Mouse (Mus musculus) CD4-positive helper T cell, adult 2 months (primary cell): ENCODE measurements around the gene Gm8369.
"Not testable (repeated sequence)": the region's sequence is repeated elsewhere in the genome, so short reads cannot be mapped to it uniquely, and the experiment has no call there.

Source experiments
- DNase-seq: peaks from one replicate; pipeline ENCODE4 v3.0.0-alpha.2; 2012; ENCODE audit warnings: low read depth, missing footprints, low spot score

Gm8369 gene

DNA sequence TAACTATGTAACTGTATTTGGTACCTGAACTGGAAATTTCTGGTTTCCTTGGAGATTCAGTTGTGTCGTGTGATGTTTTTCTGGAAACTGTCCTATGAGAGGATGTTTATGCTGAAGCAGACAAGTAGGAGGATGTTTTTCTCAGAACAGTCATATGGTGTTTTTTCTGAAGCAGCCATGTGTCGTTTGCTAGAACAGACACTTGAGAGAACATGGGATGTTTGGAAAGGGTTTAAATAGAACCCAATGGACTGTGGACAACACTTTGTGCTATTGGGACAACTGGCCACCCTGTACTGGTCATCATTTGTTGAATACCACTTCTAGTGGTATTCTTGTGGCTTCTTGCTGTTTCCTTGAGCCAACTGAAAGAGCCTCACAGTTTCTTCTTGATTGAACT, at the start of gene Gm8369:
Gene Gm8369, plus strand, starts transcription at position 193 of the 400 bp plus-strand sequence.
- peak; percentile 89 for DNase-seq

DNA sequence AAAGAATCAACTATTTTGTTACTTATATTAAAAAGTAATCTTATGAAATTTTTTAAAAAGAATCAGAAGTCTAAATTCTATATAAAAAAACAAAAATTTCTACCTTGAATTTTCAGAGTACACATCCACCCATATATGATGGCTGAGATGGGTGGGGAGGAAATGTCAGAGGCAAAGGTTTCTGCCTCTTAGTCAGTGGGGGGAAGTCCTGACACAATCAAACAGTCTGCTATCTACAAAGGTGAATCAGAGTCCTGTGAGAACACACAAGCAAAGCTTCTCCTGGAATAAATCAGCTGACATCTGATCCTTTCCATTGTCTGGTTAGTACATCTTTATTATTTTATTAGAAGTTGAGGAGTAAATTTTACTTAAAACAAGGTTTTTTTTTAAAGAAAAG, 42.4 kb upstream of the Gm8369 start, which contains the start of gene Ms4a4b:
Gene Ms4a4b, plus strand, starts transcription at position 216 of the 400 bp plus-strand sequence.
- DNase-seq, result peak; percentile 76

GRCm38 (mm10) chr19:11443964-11444363, 41.8 kb upstream of the Gm8369 start:
- peak; percentile 37 for DNase-seq

DNA sequence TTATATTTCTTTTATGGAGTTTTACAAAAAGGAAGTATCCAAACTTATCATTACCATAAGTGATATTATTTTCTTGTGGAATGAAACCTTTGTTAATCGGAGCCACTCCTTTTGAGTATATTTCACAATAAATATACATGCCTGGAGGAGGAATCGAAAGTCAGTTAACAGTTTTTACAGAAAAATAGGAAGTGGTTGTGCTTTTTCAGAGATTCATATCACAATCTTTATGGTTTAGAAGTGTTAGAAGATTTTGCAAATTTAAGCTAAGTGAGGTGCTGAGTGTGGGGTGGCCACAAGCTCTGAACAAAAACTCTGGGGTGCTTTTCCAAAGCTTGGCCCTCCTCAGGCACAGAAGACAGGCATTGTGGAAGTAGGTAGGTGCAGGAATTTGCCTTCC, 38.5 kb upstream of the Gm8369 start:
- DNase-seq, result peak; percentile 64

- not testable (repeated sequence) for DNase-seq
Measured at GRCm38 (mm10) chr19:11459041-11459440, 26.7 kb upstream of the Gm8369 start.

DNA sequence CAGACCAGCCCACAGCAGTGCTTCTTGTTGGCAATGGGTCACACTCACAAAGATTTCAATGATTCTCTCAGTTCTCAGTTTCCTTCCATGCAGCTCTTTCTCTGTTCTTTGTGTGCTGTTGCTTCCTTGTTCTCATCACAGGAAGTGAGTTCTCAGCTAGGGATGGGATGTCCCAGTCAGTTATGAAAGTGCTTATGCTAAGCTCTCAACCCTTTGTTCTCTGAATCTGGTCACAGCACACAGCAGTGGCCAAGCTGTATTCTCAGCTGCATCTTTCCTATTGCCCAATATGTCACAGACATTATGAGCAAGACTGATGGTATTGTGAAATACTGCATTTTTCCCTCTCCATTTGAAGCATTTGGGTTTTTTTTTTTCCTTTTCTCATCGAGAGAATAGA, 20.9 kb upstream of the Gm8369 start:
- DNase-seq, result not testable (repeated sequence)

- DNase-seq, result no peak
Measured at GRCm38 (mm10) chr19:11466471-11466870, 19.3 kb upstream of the Gm8369 start.

- DNase-seq, result not testable (repeated sequence)
Measured at GRCm38 (mm10) chr19:11468361-11468760, 17.4 kb upstream of the Gm8369 start.

DNA sequence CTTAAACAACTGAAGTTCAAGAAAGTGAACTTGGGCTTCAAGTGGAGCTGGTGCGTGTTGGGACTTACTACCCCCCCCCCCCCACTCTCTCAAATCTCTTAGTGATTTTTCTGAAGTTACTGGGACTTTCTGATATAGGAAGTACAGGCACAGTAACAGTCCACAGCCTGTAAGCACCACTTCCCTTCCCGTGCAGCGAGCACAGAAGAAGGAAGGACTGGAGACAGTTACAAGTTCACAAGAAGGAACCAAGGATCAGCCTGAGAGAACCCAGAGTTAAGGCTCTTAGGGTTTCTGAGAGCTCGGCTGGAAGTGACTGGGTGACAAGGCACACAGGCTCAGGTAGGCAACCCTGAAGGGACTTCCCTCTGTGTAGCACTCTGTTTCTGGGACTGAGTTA, 16.5 kb upstream of the Gm8369 start, which contains the start of gene Ms4a6c:
Gene Ms4a6c, plus strand, starts transcription at position 152 of the 400 bp plus-strand sequence.
- DNase-seq, result peak; percentile 34

DNA sequence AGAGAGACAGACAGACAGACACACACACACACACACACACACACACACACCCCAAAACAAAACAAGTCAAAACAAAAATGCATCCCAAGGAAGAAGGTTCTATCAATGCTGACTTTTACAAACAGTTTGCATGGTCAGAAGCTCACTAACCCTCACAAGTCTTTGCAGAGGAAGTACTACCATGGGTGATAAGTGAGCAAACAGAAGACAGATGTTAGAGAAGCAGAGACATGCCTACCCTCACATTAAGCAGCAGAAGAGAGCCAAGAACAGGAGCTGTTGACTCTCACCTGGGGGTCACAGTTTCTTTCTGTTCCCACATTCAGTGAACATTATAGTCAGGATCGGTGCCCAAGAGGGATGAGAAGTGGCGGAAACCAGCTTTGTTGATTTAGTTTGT, 6.0 kb upstream of the Gm8369 start:
- peak; percentile 46 for DNase-seq

GRCm38 (mm10) chr19:11482684-11483083, 3.1 kb upstream of the Gm8369 start:
- peak; percentile 56 for DNase-seq

GRCm38 (mm10) chr19:11483941-11484340, 1.8 kb upstream of the Gm8369 start:
- peak; percentile 61 for DNase-seq

DNA sequence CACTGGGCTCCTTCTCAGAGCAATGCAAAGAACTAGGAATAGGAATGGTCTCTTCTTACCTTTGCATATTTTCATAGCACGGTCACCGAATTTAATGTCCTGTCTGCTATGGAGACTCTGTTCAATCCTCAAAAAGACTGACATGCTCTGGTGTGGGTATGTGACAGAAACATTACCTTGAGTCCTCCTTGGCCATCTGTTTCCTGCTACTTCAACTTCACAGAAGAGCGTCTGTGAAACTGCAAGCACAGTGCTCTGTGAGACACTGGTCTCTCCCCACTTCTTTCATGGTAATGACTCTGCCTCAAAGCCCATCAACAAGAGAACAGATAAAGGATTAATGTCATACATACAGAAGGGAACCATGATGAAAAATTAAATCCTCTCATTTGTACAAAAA, 1.4 kb upstream of the Gm8369 start:
- peak; percentile 81 for DNase-seq

DNA sequence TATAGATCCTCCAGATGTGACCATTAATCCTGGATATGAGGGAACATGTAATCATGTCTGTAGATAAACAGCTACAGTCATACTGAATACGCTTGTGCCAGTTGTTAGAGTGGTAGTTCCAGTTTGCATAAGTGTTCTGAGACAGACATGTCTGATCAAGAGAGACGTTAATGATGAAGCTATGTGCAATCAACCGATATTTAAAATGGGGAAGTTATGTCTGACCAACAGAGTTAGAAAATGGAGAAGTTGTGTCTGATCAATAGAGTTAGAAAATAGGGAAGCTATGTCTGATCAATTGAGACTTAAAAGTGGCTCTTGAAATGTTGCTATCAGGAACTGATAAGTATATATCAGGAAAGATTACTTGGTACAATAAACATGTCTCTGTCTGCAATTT, 472 bp upstream of the Gm8369 start:
- no peak for DNase-seq

- peak; percentile 69 for DNase-seq
Measured at GRCm38 (mm10) chr19:11486599-11486998, 861 bp downstream of the Gm8369 start.

- peak; percentile 78 for DNase-seq
Measured at GRCm38 (mm10) chr19:11491406-11492189, 5.9 kb downstream of the Gm8369 start.

DNA sequence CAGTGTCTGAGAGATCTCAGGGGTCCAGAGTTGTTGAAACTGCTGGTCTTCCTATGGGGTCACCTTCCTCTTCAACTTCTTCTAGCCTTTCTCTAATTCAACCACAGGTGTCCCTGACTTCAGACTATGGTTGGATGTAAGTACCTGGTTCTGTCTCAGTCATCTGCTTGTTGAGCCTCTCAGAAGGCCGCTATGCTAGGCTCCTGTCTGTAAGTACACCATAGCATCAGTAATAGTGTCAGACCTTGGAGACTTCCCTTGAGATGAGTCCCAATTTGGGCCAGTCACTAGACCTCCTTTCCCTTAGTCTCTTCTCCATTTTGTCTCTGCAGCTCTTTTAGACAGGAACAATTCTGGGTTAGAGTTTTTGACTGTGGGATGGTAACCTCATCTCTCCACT, 6.9 kb downstream of the Gm8369 start:
- peak; percentile 36 for DNase-seq

DNA sequence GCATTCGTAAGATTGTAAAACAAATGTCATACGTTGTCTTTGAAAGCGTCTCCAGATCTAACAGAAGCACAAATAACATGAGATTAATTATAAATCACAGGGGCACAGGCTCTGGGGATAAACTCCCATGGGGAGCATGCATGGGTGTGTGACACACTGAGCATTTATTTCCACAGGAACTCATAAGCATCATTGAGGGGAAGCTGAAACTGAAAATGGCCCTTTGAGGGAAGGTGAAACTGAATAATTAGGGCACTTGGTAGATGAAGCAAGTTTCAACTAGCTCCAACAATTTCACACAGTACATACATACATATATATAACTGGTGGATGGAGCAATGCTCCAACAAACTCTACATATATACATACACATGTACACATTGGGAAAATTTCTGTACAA, 8.8 kb downstream of the Gm8369 start:
- DNase-seq, result peak; percentile 79

DNA sequence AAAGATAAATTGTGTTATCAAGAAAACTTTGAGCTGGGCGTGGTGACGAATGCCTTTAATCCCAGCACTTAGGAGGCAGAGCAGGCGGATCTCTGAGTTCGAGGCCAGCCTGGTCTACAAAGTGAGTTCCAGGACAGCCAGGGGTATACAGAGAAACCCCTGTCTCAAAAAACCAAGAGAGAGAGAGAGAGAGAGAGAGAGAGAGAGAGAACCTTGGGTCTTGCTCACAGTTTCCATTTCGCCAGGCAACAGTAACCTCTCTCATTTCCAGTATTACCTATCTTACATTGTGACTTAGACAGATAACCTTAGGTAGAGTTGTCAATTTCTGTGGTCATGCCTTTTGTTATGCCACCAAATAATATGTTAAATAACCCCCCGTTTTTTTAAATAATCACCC, 10.6 kb downstream of the Gm8369 start:
- DNase-seq, result peak; percentile 73

DNA sequence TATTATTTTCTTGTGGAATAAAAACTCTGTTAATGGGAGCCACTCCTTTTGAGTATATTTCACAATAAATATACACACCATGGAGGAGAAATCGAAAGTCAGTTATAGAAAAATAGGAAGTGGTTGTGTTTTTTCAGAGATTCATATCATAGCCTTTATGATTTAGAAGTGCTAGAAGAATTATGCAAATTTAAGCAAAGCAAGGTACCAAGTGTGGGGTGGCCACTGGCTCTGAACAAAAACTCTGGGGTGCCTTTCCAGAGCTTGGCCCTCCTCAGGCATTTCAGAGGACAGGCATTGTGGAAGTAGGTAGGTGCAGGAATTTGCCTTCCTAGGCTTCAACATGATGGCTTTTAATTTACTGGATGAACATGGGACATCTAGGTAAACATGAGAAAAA, 11.6 kb downstream of the Gm8369 start:
- peak; percentile 65 for DNase-seq

- peak; percentile 52 for DNase-seq
Measured at GRCm38 (mm10) chr19:11500796-11501195, 15.1 kb downstream of the Gm8369 start.

DNA sequence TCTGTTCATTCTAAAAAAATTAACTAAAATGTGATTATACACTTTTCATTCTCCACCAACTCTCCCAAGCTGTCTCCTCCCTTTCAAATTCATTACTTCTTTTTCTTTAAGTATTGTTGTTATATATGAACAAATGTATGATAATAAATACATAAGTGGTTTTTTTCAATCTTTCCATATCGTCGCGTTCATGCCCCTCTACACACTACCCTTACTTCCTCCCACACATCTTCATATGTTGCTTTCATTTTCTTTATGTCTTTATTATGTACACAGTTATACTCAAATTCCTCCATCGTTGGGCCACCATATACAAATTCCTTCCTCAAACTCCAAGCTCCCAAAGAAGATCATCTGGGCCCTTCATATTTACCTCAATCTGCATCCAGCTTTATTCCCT, 15.6 kb downstream of the Gm8369 start:
- peak; percentile 63 for DNase-seq

DNA sequence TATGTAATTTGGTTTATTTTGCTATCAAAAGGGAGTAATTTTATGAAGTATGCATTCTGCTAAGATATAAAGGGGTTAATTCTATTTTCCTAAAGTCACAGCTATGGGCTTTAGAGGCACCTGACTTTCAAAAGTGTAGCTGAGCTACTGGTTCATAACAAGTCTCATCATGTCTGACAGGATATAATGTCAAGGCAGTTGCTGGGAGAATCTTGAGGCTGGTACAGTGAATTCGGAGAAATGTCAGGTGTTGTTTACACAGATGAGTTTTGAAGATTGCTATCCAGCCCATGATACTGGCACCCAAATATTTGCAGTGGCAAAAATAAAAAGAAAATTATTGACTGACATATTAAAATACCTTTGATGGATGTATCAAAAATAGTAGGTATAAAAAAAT, 19.1 kb downstream of the Gm8369 start:
- peak; percentile 55 for DNase-seq
